Mouse (Mus musculus): Measurements from ENCODE around the gene Rptor. TPM values are rescaled to one million over a fixed set of nuclear protein-coding genes. Genes with fewer than 3 reads are reported as not detected.

Rptor gene
- polyA plus RNA-seq, 1 experiment from 2014 or later, result 18.3 TPM

- H3K4me2 ChIP-seq (replicated peaks), result no peak overlapping the region
- no peaks in the 10 kb centered on the region for H3K27me3 ChIP-seq
- 0 out of 2 replicates have a peak overlapping the region, but pooled peaks have one; percentile 3 for H3K27ac ChIP-seq
- H3K36me3 ChIP-seq, result no peaks in the 10 kb centered on the region
- no peak overlapping the region for H3K4me3 ChIP-seq
- H3K4me1 ChIP-seq, result peaks cover 24% of the 10 kb centered on the region
- H3K9me3 ChIP-seq (replicated peaks), result no peaks in the 10 kb centered on the region
- WGBS, result 45% methylated on average over 15 of the region's 15 CpGs
- no peak overlapping the region for H3K9ac ChIP-seq
- no peak for ATAC-seq (ENCODE audit: low FRiP score)
Observed at GRCm38 (mm10) chr11:119572316-119573010, 30.2 kb upstream of the Rptor start.

- H3K9ac ChIP-seq, result no peak overlapping the region
- ATAC-seq (ENCODE audit: low FRiP score), result no peak
- H3K9me3 ChIP-seq (replicated peaks), result no peaks in the 10 kb centered on the region
- no peak overlapping the region for H3K4me2 ChIP-seq (replicated peaks)
- WGBS, result 5% methylated on average over 4 of the region's 4 CpGs
- H3K4me1 ChIP-seq, result peaks cover 24% of the 10 kb centered on the region
- H3K27ac ChIP-seq, result no peak overlapping the region
- no peak overlapping the region for H3K4me3 ChIP-seq
- H3K27me3 ChIP-seq, result no peaks in the 10 kb centered on the region
- H3K36me3 ChIP-seq, result no peaks in the 10 kb centered on the region
Observed at GRCm38 (mm10) chr11:119576855-119577254, 25.9 kb upstream of the Rptor start.

- ATAC-seq (ENCODE audit: low FRiP score), result no peak
Observed at GRCm38 (mm10) chr11:119577721-119578120, 25.0 kb upstream of the Rptor start.

GRCm38 (mm10) chr11:119586511-119586910 is 16.2 kb upstream of the Rptor start:
- H3K27ac ChIP-seq, result 0 out of 2 replicates have a peak overlapping the region, but pooled peaks have one; percentile 3
- H3K4me2 ChIP-seq (replicated peaks), result no peak overlapping the region
- no peak for ATAC-seq (ENCODE audit: low FRiP score)
- H3K27me3 ChIP-seq, result no peaks in the 10 kb centered on the region
- peaks cover 8% of the 10 kb centered on the region for H3K4me1 ChIP-seq
- H3K4me3 ChIP-seq, result no peak overlapping the region
- no peaks in the 10 kb centered on the region for H3K9me3 ChIP-seq (replicated peaks)
- no peak overlapping the region for H3K9ac ChIP-seq
- no peaks in the 10 kb centered on the region for H3K36me3 ChIP-seq
- WGBS, result 77% methylated on average over 4 of the region's 4 CpGs

More at GRCm38 (mm10) chr11:119577721-119578120, 25.0 kb upstream of the Rptor start:
- Histone ChIP-seq H3K9me3 (replicated peaks) (no peaks in the 10 kb centered on the region), H3K9ac (no peak overlapping the region), H3K36me3 (no peaks in the 10 kb centered on the region), H3K27me3 (no peaks in the 10 kb centered on the region), H3K27ac (no peak overlapping the region), H3K4me2 (replicated peaks) (no peak overlapping the region), H3K4me3 (no peak overlapping the region), H3K4me1 (peaks cover 18% of the 10 kb centered on the region)
- 82% methylated on average over 2 of the region's 2 CpGs for whole genome bisulfite sequencing

GRCm38 (mm10) chr11:119587112-119587511 is 15.6 kb upstream of the Rptor start:
- Histone ChIP-seq H3K4me3 (no peak overlapping the region), H3K27me3 (no peaks in the 10 kb centered on the region), H3K9me3 (replicated peaks) (no peaks in the 10 kb centered on the region), H3K9ac (no peak overlapping the region), H3K4me1 (peaks cover 8% of the 10 kb centered on the region), H3K36me3 (no peaks in the 10 kb centered on the region), H3K4me2 (replicated peaks) (no peak overlapping the region), H3K27ac (no peak overlapping the region)
- no peak for ATAC-seq (ENCODE audit: low FRiP score)
- 76% methylated on average over 5 of the region's 5 CpGs for WGBS

GRCm38 (mm10) chr11:119589242-119589641 is 13.5 kb upstream of the Rptor start:
- no peaks in the 10 kb centered on the region for H3K27me3 ChIP-seq
- peaks cover 11% of the 10 kb centered on the region for H3K4me1 ChIP-seq
- no peak overlapping the region for H3K4me2 ChIP-seq (replicated peaks)
- WGBS, result 87% methylated on average over 7 of the region's 7 CpGs
- H3K36me3 ChIP-seq, result no peaks in the 10 kb centered on the region
- no peak overlapping the region for H3K9ac ChIP-seq
- no peaks in the 10 kb centered on the region for H3K9me3 ChIP-seq (replicated peaks)
- no peak for ATAC-seq (ENCODE audit: low FRiP score)
- H3K27ac ChIP-seq, result no peak overlapping the region
- no peak overlapping the region for H3K4me3 ChIP-seq

- no peaks in the 10 kb centered on the region for H3K27me3 ChIP-seq
- ATAC-seq (ENCODE audit: low FRiP score), result no peak
- no peak overlapping the region for H3K27ac ChIP-seq
- no peak overlapping the region for H3K4me2 ChIP-seq (replicated peaks)
- no peaks in the 10 kb centered on the region for H3K9me3 ChIP-seq (replicated peaks)
- 38% methylated on average over 3 of the region's 3 CpGs for WGBS
- H3K9ac ChIP-seq, result no peak overlapping the region
- H3K4me3 ChIP-seq, result no peak overlapping the region
- H3K36me3 ChIP-seq, result no peaks in the 10 kb centered on the region
- H3K4me1 ChIP-seq, result peaks cover 3% of the 10 kb centered on the region; the same call in 1 of the 2 replicates
Observed at GRCm38 (mm10) chr11:119593966-119594365, 8.7 kb upstream of the Rptor start.

- H3K27me3 ChIP-seq, result no peaks in the 10 kb centered on the region
- no peak overlapping the region for H3K27ac ChIP-seq
- no peak overlapping the region for H3K9ac ChIP-seq
- no peak overlapping the region for H3K4me3 ChIP-seq
- no peak for ATAC-seq (ENCODE audit: low FRiP score)
- H3K4me1 ChIP-seq, result peaks cover 3% of the 10 kb centered on the region
- H3K4me2 ChIP-seq (replicated peaks), result no peak overlapping the region
- 45% methylated on average over 3 of the region's 3 CpGs for WGBS
- no peaks in the 10 kb centered on the region for H3K36me3 ChIP-seq
- no peaks in the 10 kb centered on the region for H3K9me3 ChIP-seq (replicated peaks)
Observed at GRCm38 (mm10) chr11:119598856-119599255, 3.8 kb upstream of the Rptor start.

- ATAC-seq (ENCODE audit: low FRiP score), result no peak
- H3K4me3 ChIP-seq, result no peak overlapping the region
- H3K4me1 ChIP-seq, result peaks cover 10% of the 10 kb centered on the region
- no peak overlapping the region for H3K4me2 ChIP-seq (replicated peaks)
- WGBS, result 94% methylated on average over 1 of the region's 1 CpGs
- no peaks in the 10 kb centered on the region for H3K36me3 ChIP-seq
- H3K27me3 ChIP-seq, result no peaks in the 10 kb centered on the region
- no peak overlapping the region for H3K9ac ChIP-seq
- no peak overlapping the region for H3K27ac ChIP-seq
- no peaks in the 10 kb centered on the region for H3K9me3 ChIP-seq (replicated peaks)
Observed at GRCm38 (mm10) chr11:119600286-119600685, 2.4 kb upstream of the Rptor start.

- Histone ChIP-seq H3K27ac (peak overlapping the region; percentile 87; the same call in 1 of the 2 replicates), H3K4me1 (peaks cover 10% of the 10 kb centered on the region), H3K27me3 (no peaks in the 10 kb centered on the region), H3K36me3 (no peaks in the 10 kb centered on the region), H3K4me3 (peak overlapping the region; percentile 100), H3K4me2 (replicated peaks) (peak overlapping the region; percentile 87), H3K9me3 (replicated peaks) (no peaks in the 10 kb centered on the region), H3K9ac (no peak overlapping the region)
- 42% methylated on average over 10 of the region's 10 CpGs for WGBS
- ATAC-seq (ENCODE audit: low FRiP score), result no peak; the same call in 1 of the 2 replicates
Observed at GRCm38 (mm10) chr11:119602177-119602700, 466 bp upstream of the Rptor start.

GRCm38 (mm10) chr11:119603527-119603905 is 811 bp downstream of the Rptor start:
- peaks cover 10% of the 10 kb centered on the region for H3K4me1 ChIP-seq
- H3K27ac ChIP-seq, result peak overlapping the region; percentile 87
- peak overlapping the region; percentile 97 for H3K9ac ChIP-seq
- peaks cover 7% of the 10 kb centered on the region; the same call in 1 of the 2 replicates for H3K36me3 ChIP-seq
- ATAC-seq (ENCODE audit: low FRiP score), result no peak
- no peaks in the 10 kb centered on the region for H3K9me3 ChIP-seq (replicated peaks)
- peak overlapping the region; percentile 87 for H3K4me2 ChIP-seq (replicated peaks)
- under 1% methylated on average over 30 of the region's 30 CpGs for WGBS
- peak overlapping the region; percentile 100 for H3K4me3 ChIP-seq
- H3K27me3 ChIP-seq, result no peaks in the 10 kb centered on the region

GRCm38 (mm10) chr11:119607464-119607863 is 4.8 kb downstream of the Rptor start:
- 93% methylated on average over 5 of the region's 5 CpGs for WGBS
- H3K9me3 ChIP-seq (replicated peaks), result no peaks in the 10 kb centered on the region
- H3K9ac ChIP-seq, result no peak overlapping the region
- no peak overlapping the region for H3K4me2 ChIP-seq (replicated peaks)
- H3K27me3 ChIP-seq, result no peaks in the 10 kb centered on the region
- H3K4me1 ChIP-seq, result peaks cover 12% of the 10 kb centered on the region
- H3K36me3 ChIP-seq, result peaks cover 7% of the 10 kb centered on the region; the same call in 1 of the 2 replicates
- H3K27ac ChIP-seq, result no peak overlapping the region
- H3K4me3 ChIP-seq, result no peak overlapping the region
- no peak for ATAC-seq (ENCODE audit: low FRiP score)

- Histone ChIP-seq H3K27me3 (no peaks in the 10 kb centered on the region), H3K4me3 (no peak overlapping the region), H3K27ac (no peak overlapping the region), H3K4me2 (replicated peaks) (no peak overlapping the region), H3K9me3 (replicated peaks) (no peaks in the 10 kb centered on the region), H3K9ac (no peak overlapping the region), H3K36me3 (peaks cover 7% of the 10 kb centered on the region; the same call in 1 of the 2 replicates), H3K4me1 (0 out of 2 replicates have a peak, but pooled peaks cover 2% of the 10 kb centered on the region)
- WGBS, result 98% methylated on average over 6 of the region's 6 CpGs
- ATAC-seq (ENCODE audit: low FRiP score), result no peak
Observed at GRCm38 (mm10) chr11:119611496-119611895, 8.8 kb downstream of the Rptor start.
